Mouse (Mus musculus) gastrocnemius, postnatal 25 days (tissue): ENCODE results near the gene C87436. TPM values are rescaled to one million over a fixed set of nuclear protein-coding genes. Genes with fewer than 3 reads are reported as not detected.

Experiments
- DNase-seq: peaks from one replicate; pipeline ENCODE4 v3.0.0; 2022
- total RNA-seq, 2 experiments: library from RNA; stranded (reverse); gene quantifications; 1 replicate in 1 of 2; 2 replicates in 1 of 2; pipeline ENCODE4 v1.2.3; 2021

Gene C87436
- total RNA-seq, 2 experiments from 2014 or later: 6.1 to 6.4 TPM

- DNase-seq: no peak
These were observed 75.1 kb downstream of the C87436 start for GRCm38 (mm10) chr6:86513296-86513695.

DNA sequence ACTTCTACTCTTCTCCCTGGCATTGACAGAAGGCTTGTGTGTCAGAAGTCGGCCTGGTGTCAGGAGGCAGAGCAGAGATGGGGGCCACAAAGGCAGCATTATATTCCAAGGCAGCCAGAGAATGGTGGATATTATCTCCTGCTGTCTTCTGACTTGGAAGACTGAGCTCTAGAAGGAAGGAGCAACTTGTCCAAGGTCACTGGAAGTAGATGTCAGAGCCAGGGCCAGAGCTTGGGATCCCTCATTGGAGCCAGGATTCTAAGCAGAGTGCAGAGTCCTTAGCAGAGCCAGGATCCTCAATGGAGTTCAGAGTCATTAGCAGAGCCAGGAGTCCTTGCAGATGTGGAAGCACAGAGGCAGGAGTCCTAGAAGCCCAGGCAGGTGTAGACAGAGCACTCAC lies 77.8 kb downstream of the C87436 start:
- peak; percentile 62 for DNase-seq

- DNase-seq: no peak
These were observed 81.7 kb downstream of the C87436 start for GRCm38 (mm10) chr6:86519767-86520345.

DNA sequence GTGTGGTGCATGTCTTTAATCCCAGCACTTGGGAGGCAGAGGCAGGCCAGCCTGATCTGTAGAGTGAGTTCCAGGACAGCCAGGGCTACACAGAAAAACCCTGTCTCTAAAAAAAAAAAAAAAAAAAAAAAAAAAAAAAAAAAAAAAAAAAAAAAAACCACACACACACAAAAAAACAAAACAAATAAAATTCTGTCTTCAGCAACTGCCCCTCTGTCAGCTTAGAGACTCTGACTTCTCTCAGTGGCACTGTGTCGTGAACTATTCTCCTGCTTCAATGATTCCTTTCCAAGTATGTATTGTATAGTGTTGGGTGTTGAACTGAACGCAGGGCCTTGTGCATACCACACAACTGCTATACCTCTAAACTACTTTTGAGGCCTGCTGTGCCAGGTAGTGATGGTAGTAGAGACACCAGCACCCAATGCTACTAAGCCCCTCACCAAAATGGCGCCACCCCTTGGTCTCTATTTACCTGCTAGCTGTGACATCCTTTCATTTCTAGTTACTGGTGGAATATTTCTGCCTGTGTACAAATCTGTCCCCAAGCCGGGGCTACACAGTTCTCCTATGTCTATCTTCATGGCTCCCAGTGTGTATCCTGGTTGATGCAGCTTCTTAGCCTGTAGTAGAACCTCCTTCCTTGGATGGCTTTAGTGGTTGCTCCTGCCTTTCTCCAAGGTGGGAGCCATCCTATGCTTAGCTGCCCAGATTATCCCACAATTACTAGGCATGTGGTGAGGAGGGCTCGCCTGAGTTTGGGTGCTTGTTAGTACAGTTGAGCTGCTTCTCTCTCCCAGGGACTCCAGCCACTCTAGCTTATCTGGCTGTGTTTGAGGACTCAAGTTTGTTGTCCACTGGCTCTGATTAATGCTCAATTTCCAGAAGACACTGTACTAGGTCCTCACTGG lies 84.1 kb downstream of the C87436 start:
- no peak for DNase-seq

Other genes starting within 250 kb of the C87436 start
- gene Tgfa, start 243.2 kb upstream of the C87436 start, total RNA-seq: under 1 TPM; 0.15 to 0.35 TPM
- 10 to 100 TPM; 16.0 to 16.3 TPM for gene Fam136a, start 72.7 kb upstream of the C87436 start, total RNA-seq
- gene Snrpg, start 67.1 kb upstream of the C87436 start, total RNA-seq: 10 to 100 TPM; 26.2 to 27.1 TPM
- gene Pcyox1, start 41.2 kb upstream of the C87436 start, total RNA-seq: 10 to 100 TPM; 50.7 to 65.0 TPM
- gene Tia1, start 34.2 kb upstream of the C87436 start, total RNA-seq: 10 to 100 TPM; 18.7 to 23.4 TPM
- not detected for gene Gm44790, start 11.7 kb upstream of the C87436 start, total RNA-seq
- gene Pcbp1, start 87.9 kb downstream of the C87436 start, total RNA-seq: 100 to 1,000 TPM in 1 of 2 experiments, 10 to 100 TPM in 1; 99.7 to 116 TPM
- not detected for gene Asprv1, start 189.8 kb downstream of the C87436 start, total RNA-seq
- gene Mxd1, start 230.8 kb downstream of the C87436 start, total RNA-seq: 1 to 10 TPM; 2.7 to 3.0 TPM
- 10 to 100 TPM; 73.4 to 74.7 TPM for gene Snrnp27, start 246.1 kb downstream of the C87436 start, total RNA-seq